Mouse (Mus musculus): ENCODE measurements around the gene Wdr73. TPM values are rescaled to one million over a fixed set of nuclear protein-coding genes. Genes with fewer than 3 reads are reported as not detected.
A peak's percentile ranks its signal among the peaks of the same experiment; 100 is the strongest.

The Wdr73 gene
- total and polyA plus RNA-seq, 3 experiments, result 57.8 to 67.0 TPM; not detected in 1

DNA sequence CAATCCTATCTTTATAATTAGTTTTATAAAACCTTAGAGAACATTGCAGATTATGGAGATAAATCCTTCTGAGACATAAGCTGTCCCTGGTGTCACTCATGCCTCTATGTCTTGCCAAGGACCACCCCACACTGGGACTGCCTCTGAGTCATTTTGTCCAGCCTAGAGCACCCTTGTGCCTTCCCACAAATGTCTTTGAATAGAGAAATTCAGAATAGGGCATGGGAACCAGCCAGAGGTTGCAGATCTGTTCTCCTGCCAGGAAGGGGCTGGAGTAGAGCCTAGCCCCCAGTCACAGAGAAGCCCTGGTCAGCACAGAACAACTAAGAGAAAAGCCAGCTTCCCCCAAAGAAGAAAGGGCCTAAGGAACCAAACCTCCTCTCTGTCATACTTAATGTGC lies 45.8 kb downstream of the Wdr73 start:
- Histone ChIP-seq H3K27me3 (ENCODE audit: control insufficient read depth in 1 of 2, insufficient read depth in 2 of 2, low read length in 2 of 2) (no peaks in the 10 kb centered on the region), H3K36me3 (ENCODE audit: control insufficient read depth in 1 of 2, insufficient read depth in 2 of 2, low read length in 2 of 2) (no peaks in the 10 kb centered on the region), H3K4me3 (ENCODE audit: control insufficient read depth in 1 of 2, insufficient read depth in 1 of 2, low read depth in 2 of 2, low read length in 2 of 2) (no peak overlapping the region), H3K79me2 (ENCODE audit: control insufficient read depth, insufficient read depth, low read length, poor library complexity) (no peaks in the 10 kb centered on the region), H3K9ac (ENCODE audit: control insufficient read depth, low read depth, low read length, poor library complexity, severe bottlenecking) (no peak overlapping the region), H3K27ac (ENCODE audit: control insufficient read depth, low read depth, low read length) (no peak overlapping the region), H3K4me1 (ENCODE audit: control insufficient read depth in 1 of 2, insufficient read depth in 2 of 2, low read length in 2 of 2) (peaks cover 0 to 9% of the 10 kb centered on the region in 2 experiments; a peak in 2 of 4 replicates), H3K9me3 (replicated peaks; ENCODE audit: insufficient read depth, low read length) (no peaks in the 10 kb centered on the region)
- TF ChIP-seq KAT2A (conservative IDR thresholded peaks at IDR 0.05; ENCODE audit: low read depth, low read length), result no peak
- no peak for TF ChIP-seq BHLHE40 (IDR thresholded peaks at IDR 0.05; ENCODE audit: borderline replicate concordance, low read depth, low read length)
- no peak for TF ChIP-seq ZNF384 (IDR thresholded peaks at IDR 0.05; ENCODE audit: low read depth, low read length)
- TF ChIP-seq E2F4 (IDR thresholded peaks at IDR 0.05; ENCODE audit: borderline replicate concordance, low read depth, low read length), result no peak
- no peak for TF ChIP-seq MYB (IDR thresholded peaks at IDR 0.05; ENCODE audit: low read depth, low read length)
- no peak for TF ChIP-seq ZC3H11A (IDR thresholded peaks at IDR 0.05; ENCODE audit: low read depth, low read length)
- TF ChIP-seq JUND (IDR thresholded peaks at IDR 0.05; ENCODE audit: low read depth, low read length), result no peak
- no peak for TF ChIP-seq USF2 (IDR thresholded peaks at IDR 0.05; ENCODE audit: borderline replicate concordance in 1 of 2, insufficient read depth in 1 of 2, low read depth in 1 of 2, low read length in 2 of 2)
- no peak for TF ChIP-seq SMC3 (IDR thresholded peaks at IDR 0.05; ENCODE audit: low read depth, low read length)
- no peak for DNase-seq (ENCODE audit: low read depth, low spot score)

DNA sequence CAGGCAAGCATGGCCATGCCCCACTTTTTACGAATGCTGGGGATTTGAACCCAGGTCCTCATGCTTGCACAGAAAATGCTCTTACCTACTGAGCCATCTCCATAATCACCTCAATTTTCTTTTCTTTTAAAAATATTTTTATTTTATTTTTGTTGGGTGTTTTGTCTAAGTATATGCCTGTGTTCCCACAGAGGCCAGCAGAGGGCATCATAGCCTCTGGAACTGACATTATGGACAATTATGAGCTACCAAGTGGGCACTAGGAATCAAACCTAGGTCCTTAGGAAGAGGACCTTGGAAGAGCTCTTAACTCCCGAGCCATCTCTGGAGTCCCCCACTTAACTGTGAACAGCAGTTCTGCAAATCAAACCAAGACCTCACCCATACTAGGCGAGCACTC lies 47.9 kb downstream of the Wdr73 start:
- no peak overlapping the region for H3K4me3 ChIP-seq (ENCODE audit: control insufficient read depth in 1 of 2, insufficient read depth in 1 of 2, low read depth in 2 of 2, low read length in 2 of 2)
- H3K27me3 ChIP-seq (ENCODE audit: control insufficient read depth in 1 of 2, insufficient read depth in 2 of 2, low read length in 2 of 2), result no peaks in the 10 kb centered on the region
- no peaks in the 10 kb centered on the region for H3K79me2 ChIP-seq (ENCODE audit: control insufficient read depth, insufficient read depth, low read length, poor library complexity)
- no peak for DNase-seq (ENCODE audit: low read depth, low spot score)
- no peaks in the 10 kb centered on the region for H3K9me3 ChIP-seq (replicated peaks; ENCODE audit: insufficient read depth, low read length)
- H3K36me3 ChIP-seq (ENCODE audit: control insufficient read depth in 1 of 2, insufficient read depth in 2 of 2, low read length in 2 of 2), result peaks cover 0 to 5% of the 10 kb centered on the region in 2 experiments; a peak in 2 of 4 replicates
- H3K4me1 ChIP-seq (ENCODE audit: control insufficient read depth in 1 of 2, insufficient read depth in 2 of 2, low read length in 2 of 2), result peaks cover 0 to 11% of the 10 kb centered on the region in 2 experiments; a peak in 3 of 4 replicates
- peak; percentile 41; the same call in 1 of the 2 replicates for TF ChIP-seq ZC3H11A (IDR thresholded peaks at IDR 0.05; ENCODE audit: low read depth, low read length)
- peak; percentile 40 to 60 (median 55) for TF ChIP-seq CTCF (IDR thresholded peaks at IDR 0.05 in 2 of 3, conservative IDR thresholded peaks at IDR 0.05 in 1 of 3; ENCODE audit: control insufficient read depth in 1 of 3, insufficient read depth in 1 of 3, low read depth in 2 of 3, low read length in 3 of 3, poor library complexity in 1 of 3, severe bottlenecking in 1 of 3)
- no peak for TF ChIP-seq ZKSCAN1 (IDR thresholded peaks at IDR 0.05; ENCODE audit: low read depth, low read length)
- no peak for TF ChIP-seq GATA1 (IDR thresholded peaks at IDR 0.05; ENCODE audit: low read depth, low read length)
- peak; percentile 61 for TF ChIP-seq RAD21 (IDR thresholded peaks at IDR 0.05; ENCODE audit: low read depth, low read length)
- peak; percentile 58 for TF ChIP-seq SMC3 (IDR thresholded peaks at IDR 0.05; ENCODE audit: low read depth, low read length)
- no peak overlapping the region for H3K27ac ChIP-seq (ENCODE audit: control insufficient read depth, low read depth, low read length)
- H3K9ac ChIP-seq (ENCODE audit: control insufficient read depth, low read depth, low read length, poor library complexity, severe bottlenecking), result no peak overlapping the region

DNA sequence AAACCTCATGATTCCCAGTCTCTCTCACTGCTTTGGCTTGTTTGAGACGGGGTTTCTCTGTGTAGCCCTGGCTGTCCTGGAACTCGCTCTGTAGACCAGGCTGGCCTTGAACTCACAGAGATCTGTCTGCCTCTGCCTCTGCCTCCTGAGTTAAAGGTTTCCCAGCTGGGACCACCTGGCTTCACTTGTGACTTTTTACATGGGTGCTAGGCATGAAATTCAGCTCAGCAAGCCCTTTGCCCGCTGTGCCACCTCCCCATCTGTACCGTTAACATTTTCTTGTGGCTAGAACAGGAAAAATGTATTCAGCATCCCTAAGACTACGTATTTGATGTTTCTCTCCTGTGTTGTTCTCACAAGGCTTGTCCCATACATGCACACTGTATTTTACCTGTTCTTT lies 50.5 kb downstream of the Wdr73 start:
- H3K79me2 ChIP-seq (ENCODE audit: control insufficient read depth, insufficient read depth, low read length, poor library complexity), result no peaks in the 10 kb centered on the region
- H3K4me3 ChIP-seq (ENCODE audit: control insufficient read depth in 1 of 2, insufficient read depth in 1 of 2, low read depth in 2 of 2, low read length in 2 of 2), result no peak overlapping the region
- no peaks in the 10 kb centered on the region for H3K27me3 ChIP-seq (ENCODE audit: control insufficient read depth in 1 of 2, insufficient read depth in 2 of 2, low read length in 2 of 2)
- peaks cover 0 to 5% of the 10 kb centered on the region in 2 experiments; a peak in 2 of 4 replicates for H3K36me3 ChIP-seq (ENCODE audit: control insufficient read depth in 1 of 2, insufficient read depth in 2 of 2, low read length in 2 of 2)
- H3K27ac ChIP-seq (ENCODE audit: control insufficient read depth, low read depth, low read length), result no peak overlapping the region
- H3K9ac ChIP-seq (ENCODE audit: control insufficient read depth, low read depth, low read length, poor library complexity, severe bottlenecking), result no peak overlapping the region
- TF ChIP-seq NRF1 (IDR thresholded peaks at IDR 0.05; ENCODE audit: insufficient read depth, low read depth, low read length, poor library complexity, severe bottlenecking), result no peak
- TF ChIP-seq MXI1 (IDR thresholded peaks at IDR 0.05; ENCODE audit: low read depth, low read length), result no peak
- TF ChIP-seq USF2 (IDR thresholded peaks at IDR 0.05; ENCODE audit: borderline replicate concordance in 1 of 2, insufficient read depth in 1 of 2, low read depth in 1 of 2, low read length in 2 of 2), result no peak
- no peak for TF ChIP-seq MYB (IDR thresholded peaks at IDR 0.05; ENCODE audit: low read depth, low read length)
- no peak for TF ChIP-seq MAX (IDR thresholded peaks at IDR 0.05; ENCODE audit: low read length)
- no peak for TF ChIP-seq GABPA (IDR thresholded peaks at IDR 0.05; ENCODE audit: low read depth, low read length)
- TF ChIP-seq BHLHE40 (IDR thresholded peaks at IDR 0.05; ENCODE audit: borderline replicate concordance, low read depth, low read length), result no peak
- TF ChIP-seq CTCF (IDR thresholded peaks at IDR 0.05 in 2 of 3, conservative IDR thresholded peaks at IDR 0.05 in 1 of 3; ENCODE audit: control insufficient read depth in 1 of 3, insufficient read depth in 1 of 3, low read depth in 2 of 3, low read length in 3 of 3, poor library complexity in 1 of 3, severe bottlenecking in 1 of 3), result no peak
- no peak for TF ChIP-seq POLR2AphosphoS5 (IDR thresholded peaks at IDR 0.05; ENCODE audit: borderline replicate concordance, low read depth, low read length)
- no peak for TF ChIP-seq MYC (IDR thresholded peaks at IDR 0.05; ENCODE audit: low read depth, low read length)
- TF ChIP-seq JUND (IDR thresholded peaks at IDR 0.05; ENCODE audit: low read depth, low read length), result no peak
- no peak for TF ChIP-seq TCF12 (IDR thresholded peaks at IDR 0.05; ENCODE audit: low read depth, low read length)
- TF ChIP-seq SIN3A (IDR thresholded peaks at IDR 0.05; ENCODE audit: low read length), result no peak
- H3K4me1 ChIP-seq (ENCODE audit: control insufficient read depth in 1 of 2, insufficient read depth in 2 of 2, low read length in 2 of 2), result peaks cover 0 to 12% of the 10 kb centered on the region in 2 experiments; a peak in 3 of 4 replicates
- H3K9me3 ChIP-seq (replicated peaks; ENCODE audit: insufficient read depth, low read length), result no peaks in the 10 kb centered on the region
- DNase-seq (ENCODE audit: low read depth, low spot score), result no peak
